Mouse (Mus musculus): Measurements from ENCODE around the gene Aadacl2. TPM values are rescaled to one million over a fixed set of nuclear protein-coding genes. Genes with fewer than 3 reads are reported as not detected.

The Aadacl2 gene
- not detected for polyA plus RNA-seq (2017; shearing (Covaris generic))

GRCm38 (mm10) chr3:60006443-60006842 lies at the start of gene Aadacl2:
Gene Aadacl2 (plus strand): TSS chr3:60006743.

GRCm38 (mm10) chr3:60025417-60025816 lies 18.9 kb downstream of the Aadacl2 start, which contains the start of gene Aadac:
Gene Aadac (plus strand): TSS chr3:60025717.

Other genes with a start within 250 kb of the Aadacl2 start
- gene Gm8298, start 145.7 kb upstream of the Aadacl2 start, polyA plus RNA-seq (2017; shearing (Covaris generic)): 1 to 10 TPM in 1 of 2 experiments, not detected in 1; 1.2 TPM
- gene C130079G13Rik, start 81.5 kb upstream of the Aadacl2 start, polyA plus RNA-seq (2017; shearing (Covaris generic)): under 1 TPM; 0.06 to 0.33 TPM
- not detected for gene Aadac, start 19.0 kb downstream of the Aadacl2 start, polyA plus RNA-seq (2017; shearing (Covaris generic))
- not detected for gene Sucnr1, start 75.1 kb downstream of the Aadacl2 start, polyA plus RNA-seq (2017; shearing (Covaris generic))

Data from inflammation-experienced regulatory T-cells (primary cell).